Mouse (Mus musculus) stomach, postnatal 0 days (tissue): ENCODE measurements around the gene Scrg1. TPM values are rescaled to one million over a fixed set of nuclear protein-coding genes. Genes with fewer than 3 reads are reported as not detected.

Experiments
- ATAC-seq: fragments of 200-750 bp; cut with Nextera tagmentation; 2 replicates; pipeline ENCODE4 v1.8.0; 2017; ENCODE audit not compliant: low FRiP score, low TSS enrichment
- DNase-seq: peaks from one replicate; pipeline ENCODE4 v3.0.0-alpha.2; 2016; ENCODE audit warnings: low spot score
- H3K27ac ChIP-seq: fragments of 300-500 bp; sonication (generic); replicated peaks from 2 replicates; pipeline ENCODE4 v1.5.1; 2014; ENCODE audit warnings: mild to moderate bottlenecking, control low read depth
- H3K27me3 ChIP-seq: fragments of 300-500 bp; sonication (generic); 2 replicates; pipeline ENCODE4 v1.6.1; 2014; ENCODE audit warnings: low read length; ENCODE audit not compliant: control insufficient read depth, insufficient read depth
- H3K36me3 ChIP-seq: fragments of 300-500 bp; sonication (generic); 2 replicates; pipeline ENCODE4 v1.6.1; 2014; ENCODE audit warnings: low read length, mixed read lengths; ENCODE audit not compliant: control insufficient read depth, insufficient read depth
- H3K4me1 ChIP-seq: fragments of 300-500 bp; sonication (generic); replicated peaks from 2 replicates; pipeline ENCODE4 v1.6.1; 2014; ENCODE audit warnings: antibody characterized with exemption; ENCODE audit not compliant: control insufficient read depth, insufficient read depth
- H3K4me2 ChIP-seq: fragments of 300-500 bp; sonication (generic); replicated peaks from 2 replicates; pipeline ENCODE4 v1.6.1; 2014; ENCODE audit warnings: low read depth, mild to moderate bottlenecking, control low read depth, moderate library complexity
- H3K4me3 ChIP-seq: fragments of 300-500 bp; sonication (generic); 2 replicates; pipeline ENCODE4 v1.5.1; 2014; ENCODE audit warnings: low read depth, low read length, control low read depth
- H3K9ac ChIP-seq: fragments of 300-500 bp; sonication (generic); 2 replicates; pipeline ENCODE4 v1.6.1; 2014; ENCODE audit warnings: mild to moderate bottlenecking, low read length, control low read depth, mixed read lengths
- H3K9me3 ChIP-seq: fragments of 300-500 bp; sonication (generic); 2 replicates; pipeline ENCODE4 v1.6.1; 2016; ENCODE audit warnings: low read length; ENCODE audit not compliant: control insufficient read depth
- CTCF ChIP-seq: IDR thresholded peaks from 2 replicates; pipeline ENCODE4 v1.5.1; 2016; ENCODE audit warnings: antibody characterized with exemption, low read depth, mild to moderate bottlenecking, moderate library complexity
- EP300 ChIP-seq: optimal IDR thresholded peaks from 2 replicates; pipeline ENCODE3; 2016; ENCODE audit warnings: antibody characterized with exemption
- WGBS: fragments of 180-500 bp; shearing (Covaris S2); extraction: QIAGEN DNeasy Blood & Tissue Kit; methylation state at CpG from one replicate; pipeline ENCODE4 v1.1.7; 2014; 5-methylcytosine and 5-hydroxymethylcytosine counted together
- polyA plus RNA-seq: library from polyadenylated mRNA; unstranded; fragments of >200 nt; fragmentation: Nextera tagmentation; extraction: Ambion mirVana; gene quantifications from 2 replicates; pipeline ENCODE4 v1.2.1, GENCODE M21; 2015

The Scrg1 gene
- polyA plus RNA-seq, 1 experiment from 2014 or later, result 0.65 TPM

GRCm38 (mm10) chr8:57462839-57463238, 7.1 kb downstream of the Scrg1 start:
- Histone ChIP-seq H3K9ac (no peak overlapping the region), H3K27ac (no peak overlapping the region), H3K9me3 (no peaks in the 10 kb centered on the region), H3K4me3 (no peak overlapping the region), H3K4me1 (no peaks in the 10 kb centered on the region), H3K27me3 (no peaks in the 10 kb centered on the region), H3K4me2 (no peak overlapping the region), H3K36me3 (no peaks in the 10 kb centered on the region)
- TF ChIP-seq EP300, result no peak
- TF ChIP-seq CTCF, result no peak
- DNase-seq (no peak), ATAC-seq (no peak)
- 50% methylated on average over 1 of the region's 1 CpGs for WGBS

- no peak for ATAC-seq
These were observed 8.0 kb downstream of the Scrg1 start for GRCm38 (mm10) chr8:57463757-57464156.

GRCm38 (mm10) chr8:57468624-57469023, 12.9 kb downstream of the Scrg1 start:
- no peaks in the 10 kb centered on the region for H3K9me3 ChIP-seq
- no peak overlapping the region for H3K9ac ChIP-seq
- DNase-seq (peak; percentile 84), ATAC-seq (peak; percentile 97)
- no peak for TF ChIP-seq EP300
- TF ChIP-seq CTCF, result no peak
- H3K36me3 ChIP-seq, result no peaks in the 10 kb centered on the region
- H3K4me2 ChIP-seq, result no peak overlapping the region
- WGBS, result 17% methylated on average over 5 of the region's 5 CpGs
- H3K4me3 ChIP-seq, result no peak overlapping the region
- H3K27me3 ChIP-seq, result no peaks in the 10 kb centered on the region
- no peak overlapping the region for H3K27ac ChIP-seq
- H3K4me1 ChIP-seq, result no peaks in the 10 kb centered on the region

More at GRCm38 (mm10) chr8:57463757-57464156, 8.0 kb downstream of the Scrg1 start:
- no peak for DNase-seq
- H3K9me3 ChIP-seq, result no peaks in the 10 kb centered on the region
- H3K27me3 ChIP-seq, result no peaks in the 10 kb centered on the region
- TF ChIP-seq EP300, result no peak
- no peak for TF ChIP-seq CTCF
- H3K4me3 ChIP-seq, result no peak overlapping the region
- H3K4me1 ChIP-seq, result no peaks in the 10 kb centered on the region
- 74% methylated on average over 3 of the region's 3 CpGs for WGBS
- H3K36me3 ChIP-seq, result no peaks in the 10 kb centered on the region
- H3K27ac ChIP-seq, result no peak overlapping the region
- no peak overlapping the region for H3K9ac ChIP-seq
- no peak overlapping the region for H3K4me2 ChIP-seq

GRCm38 (mm10) chr8:57470863-57471262, 15.1 kb downstream of the Scrg1 start:
- H3K4me2 ChIP-seq, result no peak overlapping the region
- no peaks in the 10 kb centered on the region for H3K9me3 ChIP-seq
- H3K9ac ChIP-seq, result no peak overlapping the region
- ATAC-seq, result no peak
- no peaks in the 10 kb centered on the region for H3K36me3 ChIP-seq
- no peaks in the 10 kb centered on the region for H3K27me3 ChIP-seq
- H3K4me3 ChIP-seq, result no peak overlapping the region
- TF ChIP-seq EP300, result no peak
- no peak for TF ChIP-seq CTCF
- 93% methylated on average over 5 of the region's 5 CpGs for WGBS
- DNase-seq, result no peak
- H3K27ac ChIP-seq, result no peak overlapping the region
- no peaks in the 10 kb centered on the region for H3K4me1 ChIP-seq

GRCm38 (mm10) chr8:57473751-57474150, 18.0 kb downstream of the Scrg1 start:
- no peak overlapping the region for H3K27ac ChIP-seq
- no peaks in the 10 kb centered on the region for H3K4me1 ChIP-seq
- H3K9ac ChIP-seq, result no peak overlapping the region
- WGBS, result 68% methylated on average over 6 of the region's 6 CpGs
- H3K4me3 ChIP-seq, result no peak overlapping the region
- TF ChIP-seq EP300, result no peak
- no peak overlapping the region for H3K4me2 ChIP-seq
- DNase-seq, result no peak
- H3K9me3 ChIP-seq, result no peaks in the 10 kb centered on the region
- no peak for ATAC-seq
- no peaks in the 10 kb centered on the region for H3K36me3 ChIP-seq
- no peaks in the 10 kb centered on the region for H3K27me3 ChIP-seq

- Histone ChIP-seq H3K27me3 (no peaks in the 10 kb centered on the region), H3K4me2 (no peak overlapping the region), H3K36me3 (peaks cover 6% of the 10 kb centered on the region; the same call in 1 of the 2 replicates), H3K27ac (no peak overlapping the region), H3K9me3 (no peaks in the 10 kb centered on the region), H3K4me1 (no peaks in the 10 kb centered on the region), H3K4me3 (no peak overlapping the region), H3K9ac (no peak overlapping the region)
- DNase-seq (no peak), ATAC-seq (no peak)
- TF ChIP-seq EP300 (no peak), CTCF (no peak)
- 60% methylated on average over 3 of the region's 3 CpGs for WGBS
These were observed 22.7 kb downstream of the Scrg1 start for GRCm38 (mm10) chr8:57478406-57478805.
